Mouse (Mus musculus) heart, adult 2 months (tissue): Measurements from ENCODE around the gene Dnah10. TPM values are rescaled to one million over a fixed set of nuclear protein-coding genes. Genes with fewer than 3 reads are reported as not detected.

Experiments used
- DNase-seq, 2 experiments: peaks; one replicate each; pipeline ENCODE4 v3.0.0; 2021
- H3K27ac ChIP-seq: fragments of 200-600 bp; 2 replicates; pipeline ENCODE4 v1.8.1; 2022
- H3K27me3 ChIP-seq: fragments of 200-500 bp; 2 replicates; pipeline ENCODE4 v1.6.1; 2012; ENCODE audit warnings: mild to moderate bottlenecking, low read length, inconsistent platforms, mixed read lengths; ENCODE audit not compliant: control insufficient read depth, insufficient read depth
- H3K36me3 ChIP-seq: fragments of 200-500 bp; 2 replicates; pipeline ENCODE4 v1.6.1; 2012; ENCODE audit warnings: low read length, inconsistent platforms; ENCODE audit not compliant: control insufficient read depth, insufficient read depth
- H3K4me1 ChIP-seq: fragments of 200-500 bp; 2 replicates; pipeline ENCODE4 v1.6.1; 2011; ENCODE audit warnings: low read length; ENCODE audit not compliant: control insufficient read depth, insufficient read depth
- H3K4me3 ChIP-seq: fragments of 200-600 bp; 2 replicates; pipeline ENCODE4 v1.8.1; 2022
- H3K79me2 ChIP-seq: fragments of 200-500 bp; replicated peaks from 2 replicates; pipeline ENCODE4 v1.6.1; 2012; ENCODE audit warnings: mild to moderate bottlenecking, inconsistent platforms, low read length, moderate library complexity, mixed read lengths; ENCODE audit not compliant: control insufficient read depth, insufficient read depth
- H3K9ac ChIP-seq: fragments of 200-500 bp; 2 replicates; pipeline ENCODE4 v1.6.1; 2012; ENCODE audit warnings: low read depth, mild to moderate bottlenecking, control low read depth, inconsistent platforms, low read length, mixed read lengths
- CTCF ChIP-seq: fragments of 200-600 bp; IDR thresholded peaks from 2 replicates; pipeline ENCODE4 v1.8.1; 2022; ENCODE audit warnings: antibody characterized with exemption, mild to moderate bottlenecking, moderate library complexity
- EP300 ChIP-seq: fragments of 200-500 bp; IDR thresholded peaks from 2 replicates; pipeline ENCODE4 v1.6.1; 2011; ENCODE audit warnings: low read depth, low read length, control low read depth; ENCODE audit not compliant: insufficient read depth
- POLR2A ChIP-seq: fragments of 200-500 bp; IDR thresholded peaks from 2 replicates; pipeline ENCODE4 v1.6.1; 2011; ENCODE audit warnings: mild to moderate bottlenecking, low read depth, low read length, control low read depth; ENCODE audit not compliant: insufficient read depth
- WGBS: fragments of 180-500 bp; shearing (Covaris S2); methylation state at CpG from one replicate; pipeline ENCODE4 v1.1.7; 2018; 5-methylcytosine and 5-hydroxymethylcytosine counted together
- intact Hi-C: fragments of 180-260 bp; cut with DNase I; formaldehyde crosslinking; loops from one replicate; pipeline ENCODE4 v1.15.1; 2025
- polyA plus RNA-seq: library from polyadenylated mRNA; depleted of rRNA; stranded (reverse); fragments of >200 nt; gene quantifications from 2 replicates; pipeline ENCODE4 v1.2.3, GENCODE M21; 2012; rRNA removed
- total RNA-seq, 2 experiments: library from RNA; stranded (reverse); gene quantifications; 2 replicates each; pipeline ENCODE4 v1.2.3; 2021

The Dnah10 gene
- total and polyA plus RNA-seq, 3 experiments = 0.02 to 0.27 (median 0.10) TPM

DNA sequence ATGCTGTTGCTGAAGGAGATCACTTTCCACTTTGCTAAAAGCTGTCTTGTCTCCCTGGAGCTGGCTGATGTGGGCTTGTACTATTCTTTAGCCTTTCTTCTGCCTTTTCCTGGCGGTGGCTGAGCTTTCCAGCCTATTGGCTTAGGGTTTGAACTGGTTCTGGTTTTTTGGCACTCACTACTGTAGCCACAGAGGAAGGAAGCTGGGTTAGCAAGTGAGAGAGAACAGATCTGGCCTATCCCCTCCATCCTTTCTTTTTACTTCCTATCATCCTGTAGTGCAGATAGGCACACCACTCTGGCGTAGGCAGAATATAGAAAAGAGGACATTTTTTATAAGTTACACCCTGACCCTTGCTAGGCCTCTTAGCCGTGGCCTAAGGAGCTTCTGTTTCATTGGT is 148.2 kb downstream of the Dnah10 start:
- Histone ChIP-seq H3K4me1 (peaks cover 11% of the 10 kb centered on the region), H3K9ac (no peak overlapping the region), H3K27ac (no peak overlapping the region), H3K79me2 (peaks cover 4% of the 10 kb centered on the region), H3K4me3 (no peak overlapping the region), H3K36me3 (peaks cover 6% of the 10 kb centered on the region), H3K27me3 (no peaks in the 10 kb centered on the region)
- peak in 1 of 2 experiments; percentile 16 for DNase-seq
- no peak for TF ChIP-seq CTCF
- TF ChIP-seq POLR2A = no peak
- TF ChIP-seq EP300 = no peak
- 40% methylated on average over 3 of the region's 3 CpGs for WGBS
- intact Hi-C loops = no loop called here

DNA sequence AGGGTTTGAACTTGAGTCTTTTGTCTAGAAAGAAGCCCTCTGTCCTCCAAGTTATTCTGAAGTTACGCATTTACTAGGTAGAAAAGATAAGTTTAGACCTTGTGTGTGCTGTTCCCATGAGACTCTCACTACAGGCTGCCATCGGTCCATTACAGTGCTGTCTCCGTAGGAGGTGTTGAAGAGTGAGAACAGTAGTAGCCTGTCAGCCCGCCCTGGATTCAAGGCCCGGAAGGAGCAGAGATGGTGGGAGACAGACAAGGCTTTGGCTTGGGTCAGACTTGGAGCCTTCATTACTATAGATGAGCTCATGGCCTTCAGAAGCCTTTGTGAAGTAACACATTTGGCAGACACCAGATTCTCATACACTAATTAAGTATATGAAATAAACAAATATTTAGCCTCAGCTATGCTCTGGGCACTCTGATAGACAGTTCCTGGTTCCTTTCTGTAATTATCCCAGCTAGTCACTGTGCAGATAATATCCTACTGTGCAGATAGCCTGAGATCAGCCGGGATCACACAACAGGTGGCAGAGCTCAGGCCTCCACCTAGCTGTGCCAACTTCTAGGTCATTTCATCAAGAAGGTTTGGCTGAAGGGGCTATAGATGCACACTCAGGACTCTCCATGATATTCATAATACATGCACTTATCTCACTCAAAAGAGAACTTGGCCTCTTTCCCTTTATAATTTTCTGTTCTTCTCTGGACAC is 149.2 kb downstream of the Dnah10 start:
- intact Hi-C loops = no loop called here
- Histone ChIP-seq H3K4me3 (no peak overlapping the region), H3K4me1 (peaks cover 11% of the 10 kb centered on the region), H3K36me3 (peaks cover 6% of the 10 kb centered on the region), H3K27ac (no peak overlapping the region), H3K27me3 (no peaks in the 10 kb centered on the region), H3K79me2 (peaks cover 4% of the 10 kb centered on the region), H3K9ac (no peak overlapping the region)
- 68% methylated on average over 6 of the region's 6 CpGs for WGBS
- DNase-seq = no peak
- TF ChIP-seq EP300 (no peak), POLR2A (no peak), CTCF (no peak)

- Histone ChIP-seq H3K9ac (no peak overlapping the region), H3K4me3 (no peak overlapping the region), H3K4me1 (peaks cover 2% of the 10 kb centered on the region), H3K79me2 (peaks cover 4% of the 10 kb centered on the region; the same call in 1 of the 2 replicates), H3K36me3 (no peaks in the 10 kb centered on the region), H3K27ac (no peak overlapping the region), H3K27me3 (no peaks in the 10 kb centered on the region)
- 91% methylated on average over 4 of the region's 4 CpGs for WGBS
- no peak for TF ChIP-seq EP300
- no peak for TF ChIP-seq POLR2A
- no peak for TF ChIP-seq CTCF
- intact Hi-C loops = no loop called here
- no peak for DNase-seq
These were observed 154.4 kb downstream of the Dnah10 start for GRCm38 (mm10) chr5:124879251-124879650.

- WGBS = 76% methylated on average over 6 of the region's 6 CpGs
- Histone ChIP-seq H3K4me3 (no peak overlapping the region), H3K4me1 (peaks cover 2% of the 10 kb centered on the region; the same call in 1 of the 2 replicates), H3K9ac (no peak overlapping the region), H3K79me2 (peaks cover 4% of the 10 kb centered on the region; the same call in 1 of the 2 replicates), H3K27me3 (no peaks in the 10 kb centered on the region), H3K36me3 (no peaks in the 10 kb centered on the region), H3K27ac (no peak overlapping the region)
- TF ChIP-seq POLR2A (no peak), CTCF (no peak), EP300 (no peak)
- intact Hi-C loops = no loop called here
- no peak for DNase-seq
These were observed 154.9 kb downstream of the Dnah10 start for GRCm38 (mm10) chr5:124879801-124880200.

DNA sequence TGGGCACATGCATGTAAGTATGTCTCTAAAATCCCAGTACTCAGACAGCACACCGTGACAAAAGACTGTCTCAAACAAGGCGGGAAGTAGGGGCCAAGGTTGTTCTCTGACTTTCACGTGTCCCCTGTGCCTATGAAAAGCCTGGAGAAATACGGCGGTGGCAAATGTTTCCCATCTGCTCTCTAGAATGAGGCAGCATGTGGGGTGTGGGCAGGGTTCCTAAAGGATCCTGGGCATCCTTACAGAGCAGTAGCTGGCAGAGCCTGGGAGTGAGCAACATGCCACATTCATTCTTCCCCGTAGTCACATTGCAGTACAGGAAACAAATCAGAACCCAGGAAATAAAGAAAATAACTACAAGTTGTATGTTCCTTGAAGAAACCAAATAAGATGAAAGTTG is 159.0 kb downstream of the Dnah10 start:
- intact Hi-C loops = no loop called here

More for the DNA sequence above, 159.0 kb downstream of the Dnah10 start:
- Histone ChIP-seq H3K79me2 (0 out of 2 replicates have a peak, but pooled peaks cover 2% of the 10 kb centered on the region), H3K9ac (no peak overlapping the region), H3K27me3 (no peaks in the 10 kb centered on the region), H3K4me3 (no peak overlapping the region), H3K4me1 (no peaks in the 10 kb centered on the region), H3K27ac (no peak overlapping the region), H3K36me3 (no peaks in the 10 kb centered on the region)
- TF ChIP-seq EP300 (no peak), CTCF (no peak), POLR2A (no peak)
- 91% methylated on average over 6 of the region's 6 CpGs for whole genome bisulfite sequencing
- DNase-seq = no peak

Other genes starting within 250 kb of the Dnah10 start
- gene Rilpl2, start 246.7 kb upstream of the Dnah10 start, total RNA-seq = 1 to 10 TPM; 6.8 to 9.1 TPM
- gene Rilpl2, start 246.7 kb upstream of the Dnah10 start, polyA plus RNA-seq = 6.9 and 8.4 TPM in 2 replicates
- 10 to 100 TPM; 10.5 to 14.5 TPM for gene Snrnp35, start 242.0 kb upstream of the Dnah10 start, total RNA-seq
- 2.4 and 4.5 TPM in 2 replicates for gene Snrnp35, start 242.0 kb upstream of the Dnah10 start, polyA plus RNA-seq
- 100 to 1,000 TPM; 189 to 251 TPM for gene Rilpl1, start 193.7 kb upstream of the Dnah10 start, total RNA-seq
- 166 and 182 TPM in 2 replicates for gene Rilpl1, start 193.7 kb upstream of the Dnah10 start, polyA plus RNA-seq
- gene Tmed2, start 184.4 kb upstream of the Dnah10 start, total RNA-seq = 100 to 1,000 TPM; 167 to 194 TPM
- 80.9 and 150 TPM in 2 replicates for gene Tmed2, start 184.4 kb upstream of the Dnah10 start, polyA plus RNA-seq
- 1 to 10 TPM; 6.2 to 7.5 TPM for gene Ddx55, start 172.2 kb upstream of the Dnah10 start, total RNA-seq
- 5.3 and 7.7 TPM in 2 replicates for gene Ddx55, start 172.2 kb upstream of the Dnah10 start, polyA plus RNA-seq
- gene Eif2b1, start 146.0 kb upstream of the Dnah10 start, total RNA-seq = 10 to 100 TPM; 23.5 to 27.6 TPM
- 18.4 and 24.7 TPM in 2 replicates for gene Eif2b1, start 146.0 kb upstream of the Dnah10 start, polyA plus RNA-seq
- 10 to 100 TPM; 19.4 to 20.4 TPM for gene Gtf2h3, start 145.9 kb upstream of the Dnah10 start, total RNA-seq
- 29.0 and 39.2 TPM in 2 replicates for gene Gtf2h3, start 145.9 kb upstream of the Dnah10 start, polyA plus RNA-seq
- 10 to 100 TPM; 53.4 to 55.2 TPM for gene Atp6v0a2, start 96.5 kb upstream of the Dnah10 start, total RNA-seq
- gene Atp6v0a2, start 96.5 kb upstream of the Dnah10 start, polyA plus RNA-seq = 28.7 and 47.7 TPM in 2 replicates
- 1 to 10 TPM in 1 of 2 experiments, under 1 TPM in 1; 0.99 to 1.8 TPM for gene Ccdc92, start 137.3 kb downstream of the Dnah10 start, total RNA-seq
- gene Ccdc92, start 137.3 kb downstream of the Dnah10 start, polyA plus RNA-seq = 1.5 and 2.4 TPM in 2 replicates
- gene Zfp664, start 137.6 kb downstream of the Dnah10 start, total RNA-seq = 10 to 100 TPM; 37.4 to 38.6 TPM
- 12.6 and 21.8 TPM in 2 replicates for gene Zfp664, start 137.6 kb downstream of the Dnah10 start, polyA plus RNA-seq